Mouse (Mus musculus): Measurements from ENCODE around the gene Csnk1e. TPM values are rescaled to one million over a fixed set of nuclear protein-coding genes. Genes with fewer than 3 reads are reported as not detected.

Gene Csnk1e
- total and polyA plus RNA-seq, 3 experiments = 10.4 to 46.7 (median 16.8) TPM

DNA sequence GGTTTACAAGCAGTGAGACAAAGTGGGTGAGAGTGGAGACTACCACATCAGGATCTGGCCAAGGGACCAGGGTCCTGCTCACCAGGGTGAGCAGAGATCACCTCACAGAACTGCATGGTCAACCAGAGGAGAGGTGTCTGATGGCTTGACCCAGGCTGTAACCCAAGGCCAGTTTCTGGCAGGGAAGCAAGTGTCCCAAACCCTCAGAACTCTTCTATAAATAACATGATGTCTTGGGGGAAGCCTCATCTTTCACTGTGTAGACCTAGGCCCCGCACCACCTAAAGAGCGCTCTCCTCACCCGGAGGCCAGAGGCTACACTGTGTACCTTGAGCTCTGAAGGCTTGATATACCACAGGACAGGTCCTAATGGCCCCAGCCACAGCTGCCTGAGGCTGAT lies 38.0 kb downstream of the Csnk1e start:
- no peak overlapping the region for H3K4me2 ChIP-seq (ENCODE audit: insufficient read depth, low read depth, poor library complexity, severe bottlenecking)
- H3K79me2 ChIP-seq (replicated peaks; ENCODE audit: control insufficient read depth, extremely low read depth, insufficient read depth, poor library complexity, severe bottlenecking) = no peaks in the 10 kb centered on the region
- H3K9me3 ChIP-seq (replicated peaks; ENCODE audit: low read length) = no peaks in the 10 kb centered on the region
- H3K4me3 ChIP-seq (replicated peaks in 1 of 3; ENCODE audit: low read depth in 2 of 3, low read length in 2 of 3, poor library complexity in 1 of 3) = no peak overlapping the region
- H3K27ac ChIP-seq (ENCODE audit: insufficient read depth, low read depth) = no peak overlapping the region
- TF ChIP-seq CHD2 (IDR thresholded peaks at IDR 0.05; ENCODE audit: low read length) (no peak), ZC3H11A (IDR thresholded peaks at IDR 0.05; ENCODE audit: low read depth, low read length) (no peak), ELF1 (IDR thresholded peaks at IDR 0.05; ENCODE audit: low read depth, low read length) (no peak), MXI1 (IDR thresholded peaks at IDR 0.05; ENCODE audit: low read depth, low read length) (no peak), PAX5 (IDR thresholded peaks at IDR 0.05; ENCODE audit: low read length) (no peak), CTCF (conservative IDR thresholded peaks at IDR 0.05 in 1 of 2, IDR thresholded peaks at IDR 0.05 in 1 of 2; ENCODE audit: low read depth in 2 of 2, low read length in 2 of 2) (no peak), TBP (conservative IDR thresholded peaks at IDR 0.05; ENCODE audit: low read depth, low read length) (no peak), CHD1 (IDR thresholded peaks at IDR 0.05; ENCODE audit: low read depth, low read length) (no peak), TCF12 (IDR thresholded peaks at IDR 0.05; ENCODE audit: low read depth, low read length) (no peak), SMC3 (IDR thresholded peaks at IDR 0.05; ENCODE audit: low read depth, low read length) (no peak), MAZ (IDR thresholded peaks at IDR 0.05; ENCODE audit: low read depth, low read length) (no peak), UBTF (IDR thresholded peaks at IDR 0.05; ENCODE audit: low read depth, low read length) (no peak), RAD21 (IDR thresholded peaks at IDR 0.05; ENCODE audit: low read depth, low read length) (no peak), SIN3A (IDR thresholded peaks at IDR 0.05; ENCODE audit: low read length) (no peak)
- peaks cover 25 to 42% of the 10 kb centered on the region in 2 experiments for H3K4me1 ChIP-seq (ENCODE audit: control insufficient read depth in 1 of 2, insufficient read depth in 2 of 2)
- H3K27me3 ChIP-seq (replicated peaks) = no peaks in the 10 kb centered on the region
- dilution Hi-C loops (cut with MboI; ENCODE audit: extremely low pct_ligation_motif_present, extremely low pct_unique_long_range_greater_than_20kb, low sequenced_read_pairs) (no loop called here), in situ Hi-C loops (cut with MboI; ENCODE audit: low pct_ligation_motif_present, low pct_unique_long_range_greater_than_20kb, low sequenced_read_pairs) (no loop called here)
- H3K36me3 ChIP-seq (replicated peaks in 1 of 2; ENCODE audit: control insufficient read depth in 1 of 2, insufficient read depth in 1 of 2, low read length in 1 of 2) = peaks cover 16 to 26% of the 10 kb centered on the region in 2 experiments
- no peak overlapping the region for H3K9ac ChIP-seq (ENCODE audit: insufficient read depth, low read depth)
- no peak for DNase-seq (ENCODE audit: extremely low read depth)

DNA sequence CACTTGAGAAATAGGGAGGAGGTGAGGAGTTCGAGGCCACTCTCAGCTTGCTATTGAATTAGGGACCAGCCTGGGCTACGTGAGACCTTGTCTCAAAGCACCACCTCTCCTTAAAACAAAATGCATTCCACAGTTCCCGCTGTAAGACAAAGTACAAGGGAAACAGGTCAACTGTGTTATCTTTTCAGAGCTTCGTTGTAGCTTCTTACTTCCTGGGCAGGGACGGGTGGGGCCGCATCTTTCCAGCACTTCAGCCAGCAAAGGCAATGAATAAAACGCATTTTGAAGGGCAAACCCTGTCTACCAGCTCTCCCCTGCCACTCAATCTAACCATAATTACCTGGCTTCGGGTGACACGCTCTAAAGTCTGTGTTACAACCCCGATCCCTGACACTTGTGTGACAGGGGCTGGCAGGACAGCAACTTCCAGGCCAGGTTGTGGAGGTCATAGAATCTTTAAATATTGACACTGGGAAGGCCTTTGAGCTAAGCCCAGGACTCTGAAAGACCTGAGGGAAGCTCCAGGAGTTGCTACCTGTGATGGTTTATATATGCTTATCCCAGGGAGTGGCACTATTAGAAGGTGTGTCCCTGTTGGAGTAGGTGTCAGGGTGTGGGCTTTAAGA lies 38.8 kb downstream of the Csnk1e start:
- Histone ChIP-seq H3K79me2 (replicated peaks; ENCODE audit: control insufficient read depth, extremely low read depth, insufficient read depth, poor library complexity, severe bottlenecking) (no peaks in the 10 kb centered on the region), H3K36me3 (replicated peaks in 1 of 2; ENCODE audit: control insufficient read depth in 1 of 2, insufficient read depth in 1 of 2, low read length in 1 of 2) (peaks cover 8 to 25% of the 10 kb centered on the region in 2 experiments), H3K4me1 (ENCODE audit: control insufficient read depth in 1 of 2, insufficient read depth in 2 of 2) (peaks cover 25 to 42% of the 10 kb centered on the region in 2 experiments), H3K27ac (ENCODE audit: insufficient read depth, low read depth) (no peak overlapping the region), H3K4me3 (replicated peaks in 1 of 3; ENCODE audit: low read depth in 2 of 3, low read length in 2 of 3, poor library complexity in 1 of 3) (no peak overlapping the region), H3K9me3 (replicated peaks; ENCODE audit: low read length) (no peaks in the 10 kb centered on the region), H3K4me2 (ENCODE audit: insufficient read depth, low read depth, poor library complexity, severe bottlenecking) (no peak overlapping the region), H3K9ac (ENCODE audit: insufficient read depth, low read depth) (no peak overlapping the region), H3K27me3 (replicated peaks) (no peaks in the 10 kb centered on the region)
- in situ Hi-C loops (cut with MboI; ENCODE audit: low pct_ligation_motif_present, low pct_unique_long_range_greater_than_20kb, low sequenced_read_pairs) (no loop called here), dilution Hi-C loops (cut with MboI; ENCODE audit: extremely low pct_ligation_motif_present, extremely low pct_unique_long_range_greater_than_20kb, low sequenced_read_pairs) (no loop called here)
- TF ChIP-seq SMC3 (IDR thresholded peaks at IDR 0.05; ENCODE audit: low read depth, low read length) = no peak
- no peak for TF ChIP-seq PAX5 (IDR thresholded peaks at IDR 0.05; ENCODE audit: low read length)
- no peak for DNase-seq (ENCODE audit: extremely low read depth)
